10 mouse cellular contexts compared by ENCODE assay signal in the genomic region with DNA sequence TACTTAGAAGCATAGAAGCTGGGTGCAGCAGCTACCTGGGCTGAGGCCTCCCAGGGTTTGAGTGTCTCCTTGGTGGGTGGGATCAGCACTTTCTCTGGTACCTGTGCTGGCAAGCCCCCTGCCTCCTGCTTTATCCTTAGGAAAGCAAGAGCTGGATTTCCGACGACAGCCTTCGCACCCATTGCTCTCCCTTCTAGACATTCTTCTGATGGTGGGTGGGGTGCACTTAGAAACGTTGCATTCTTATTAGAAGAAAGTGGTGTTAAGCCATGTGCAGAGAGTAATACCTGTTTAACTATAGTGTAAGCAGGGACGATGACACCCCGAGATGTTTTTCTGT. TPM values are rescaled to one million over a fixed set of nuclear protein-coding genes. Genes with fewer than 3 reads are reported as not detected.
A peak's percentile ranks its signal among the peaks of the same experiment; 100 is the strongest.
DNase-seq lines count a peak whose midpoint lies in the region; ATAC-seq and TF ChIP-seq lines count a peak whose summit lies in the region.
"Had no signal": no experiment of that assay in that cellular context is flagged by ENCODE, and none has a peak within 500 bp of the region (broad histone marks: within the 10 kb centered on the region; RNA-seq: fewer than 3 reads in every experiment).

No protein-coding gene starts in this region.

- H3K4me1 ChIP-seq in heart, embryonic 14.5 days (ENCODE audit: control insufficient read depth in 2 of 2, insufficient read depth in 2 of 2, low read length in 2 of 2), result peaks cover 2 to 11% of the 10 kb centered on the region in 2 experiments; a peak in 2 of 4 replicates
- no peaks in the 10 kb centered on the region for H3K4me1 ChIP-seq in cortical plate, adult 2 months (ENCODE audit: control insufficient read depth, insufficient read depth, low read length)
- H3K4me1 ChIP-seq in hindbrain, embryonic 13.5 days (replicated peaks), result peaks cover 48% of the 10 kb centered on the region
- peaks cover 32% of the 10 kb centered on the region for H3K4me1 ChIP-seq in midbrain, embryonic 12.5 days

- no peaks in the 10 kb centered on the region for H3K9me3 ChIP-seq in heart, embryonic 14.5 days (ENCODE audit: control insufficient read depth, low read length)
- no peaks in the 10 kb centered on the region for H3K9me3 ChIP-seq in hindbrain, embryonic 13.5 days
- H3K9me3 ChIP-seq in midbrain, embryonic 12.5 days, result no peaks in the 10 kb centered on the region

- peak overlapping the region; percentile 92 for H3K9ac ChIP-seq in heart, embryonic 14.5 days (ENCODE audit: low read length)
- peak overlapping the region; percentile 89 for H3K9ac ChIP-seq in hindbrain, embryonic 13.5 days
- peak overlapping the region; percentile 93 for H3K9ac ChIP-seq in midbrain, embryonic 12.5 days (replicated peaks)

- no peak overlapping the region for H3K27ac ChIP-seq in heart, embryonic 14.5 days (replicated peaks in 1 of 2; ENCODE audit: control insufficient read depth in 1 of 2, insufficient read depth in 1 of 2, low read depth in 2 of 2, low read length in 2 of 2)
- no peak overlapping the region for H3K27ac ChIP-seq in cortical plate, adult 2 months (ENCODE audit: insufficient read depth, low read length)
- H3K27ac ChIP-seq in hindbrain, embryonic 13.5 days, result no peak overlapping the region
- H3K27ac ChIP-seq in midbrain, embryonic 12.5 days (replicated peaks), result no peak overlapping the region

- H3K27me3 ChIP-seq in heart, embryonic 14.5 days (ENCODE audit: control insufficient read depth, insufficient read depth, low read length), result no peaks in the 10 kb centered on the region; the same call in 1 of the 2 replicates
- 0 out of 2 replicates have a peak, but pooled peaks cover 3% of the 10 kb centered on the region for H3K27me3 ChIP-seq in hindbrain, embryonic 13.5 days
- no peaks in the 10 kb centered on the region for H3K27me3 ChIP-seq in midbrain, embryonic 12.5 days
- H3K27me3 ChIP-seq: CH12.LX had no signal

- WGBS in heart, embryonic 14.5 days, result 32% methylated on average over 6 of the region's 6 CpGs
- 23% methylated on average over 6 of the region's 6 CpGs for WGBS in hindbrain, embryonic 13.5 days
- WGBS in midbrain, embryonic 12.5 days, result 18% methylated on average over 6 of the region's 6 CpGs

- no peak for ATAC-seq in heart, embryonic 14.5 days (ENCODE audit: insufficient number of reproducible peaks, insufficient read depth, low FRiP score, low read depth)
- ATAC-seq in hindbrain, embryonic 13.5 days (ENCODE audit: low FRiP score), result no peak
- ATAC-seq in midbrain, embryonic 12.5 days (ENCODE audit: low FRiP score, low read depth), result no peak
- ATAC-seq: inflammation-experienced regulatory T-cells, adult 6 months had no signal

- no peak for TF ChIP-seq POLR2A in cortical plate, adult 2 months (IDR thresholded peaks at IDR 0.05; ENCODE audit: extremely low read depth, insufficient read depth, low read length)

- no peak for DNase-seq in heart, adult 9 months (ENCODE audit: low spot score in 2 of 2)
- DNase-seq in yolk sac, embryonic 10.5 days (ENCODE audit: low spot score), result no peak
- no peak for DNase-seq in adrenal gland, adult 2 months
- DNase-seq in natural killer cell, adult 2 months (ENCODE audit: low spot score in 2 of 2), result no peak

- peaks cover 7% of the 10 kb centered on the region; the same call in 1 of the 2 replicates for H3K36me3 ChIP-seq in heart, embryonic 14.5 days (ENCODE audit: control insufficient read depth, insufficient read depth, low read length)
- H3K36me3 ChIP-seq in hindbrain, embryonic 13.5 days, result no peaks in the 10 kb centered on the region; the same call in 1 of the 2 replicates
- H3K36me3 ChIP-seq in midbrain, embryonic 12.5 days, result peaks cover 10% of the 10 kb centered on the region; the same call in 1 of the 2 replicates

- H3K4me3 ChIP-seq in heart, embryonic 14.5 days (ENCODE audit: control insufficient read depth in 1 of 2, insufficient read depth in 1 of 2, low read depth in 1 of 2, low read length in 2 of 2), result peak overlapping the region; percentile 79 to 94
- H3K4me3 ChIP-seq in cortical plate, adult 2 months (ENCODE audit: insufficient read depth, low read length), result peak overlapping the region; percentile 53
- peak overlapping the region; percentile 83 for H3K4me3 ChIP-seq in hindbrain, embryonic 13.5 days
- H3K4me3 ChIP-seq in midbrain, embryonic 12.5 days, result peak overlapping the region; percentile 89

- no peak for TF ChIP-seq CTCF in cortical plate, adult 2 months (IDR thresholded peaks at IDR 0.05; ENCODE audit: extremely low read depth, insufficient read depth, low read length)

- H3K4me2 ChIP-seq in heart, embryonic 14.5 days (ENCODE audit: low read length), result peak overlapping the region; percentile 78
- peak overlapping the region; percentile 89 for H3K4me2 ChIP-seq in hindbrain, embryonic 13.5 days
- H3K4me2 ChIP-seq in midbrain, embryonic 12.5 days (replicated peaks), result peak overlapping the region; percentile 72

RNA-seq across cellular contexts. Expression of a gene that starts 2.4 kb away (rescaled TPM):
- polyA plus RNA-seq in heart, embryonic 14.5 days (2014; fragmentation: Nextera tagmentation; extraction: Ambion mirVana), result 32.0 and 32.8 TPM in 2 replicates
- polyA plus RNA-seq in cortical plate, adult 2 months (2012; rRNA removed), result 258 and 263 TPM in 2 replicates
- polyA plus RNA-seq in hindbrain, embryonic 13.5 days (2015; fragmentation: Nextera tagmentation; extraction: Ambion mirVana), result 79.0 and 81.9 TPM in 2 replicates
- polyA plus RNA-seq in midbrain, embryonic 12.5 days (2016; fragmentation: Nextera tagmentation; extraction: Ambion mirVana), result 57.7 and 66.4 TPM in 2 replicates
- 100 to 1,000 TPM; 237 to 336 TPM for total RNA-seq in adrenal gland, adult 2 months (2021)
- polyA plus RNA-seq in adrenal gland, adult 2 months (2012; rRNA removed), result 246 and 342 TPM in 2 replicates

RNA-seq across cellular contexts. Expression of a gene that starts 49.8 kb away (rescaled TPM):
- 63.0 and 67.7 TPM in 2 replicates for polyA plus RNA-seq in heart, embryonic 14.5 days (2014; fragmentation: Nextera tagmentation; extraction: Ambion mirVana)
- 13.8 and 14.2 TPM in 2 replicates for polyA plus RNA-seq in cortical plate, adult 2 months (2012; rRNA removed)
- 11.5 and 11.9 TPM in 2 replicates for polyA plus RNA-seq in hindbrain, embryonic 13.5 days (2015; fragmentation: Nextera tagmentation; extraction: Ambion mirVana)
- 6.2 TPM in 2 replicates for polyA plus RNA-seq in midbrain, embryonic 12.5 days (2016; fragmentation: Nextera tagmentation; extraction: Ambion mirVana)
- total RNA-seq in adrenal gland, adult 2 months (2021), result 1 to 10 TPM; 8.5 to 10.0 TPM
- 0.78 and 1.2 TPM in 2 replicates for polyA plus RNA-seq in adrenal gland, adult 2 months (2012; rRNA removed)
- polyA plus RNA-seq: inflammation-experienced regulatory T-cells, adult 6 months had no signal
